In genomic region chr12:116442184-116442583, GRCm38 (mm10) we compare ENCODE assay signal across 22 mouse cellular contexts. TPM values are rescaled to one million over a fixed set of nuclear protein-coding genes. Genes with fewer than 3 reads are reported as not detected.
DNase-seq lines count a peak whose midpoint lies in the region; ATAC-seq lines count a peak whose summit lies in the region.
"Had no signal": no experiment of that assay in that cellular context is flagged by ENCODE, and none has a peak within 500 bp of the region (broad histone marks: within the 10 kb centered on the region; RNA-seq: fewer than 3 reads in every experiment).

No protein-coding gene starts in this region.

- no peak overlapping the region for H3K9ac ChIP-seq in liver, embryonic 13.5 days
- H3K9ac ChIP-seq in forebrain, embryonic 13.5 days, result no peak overlapping the region
- H3K9ac ChIP-seq: forebrain, embryonic 15.5 days; heart, embryonic 12.5 days; hindbrain, embryonic 14.5 days had no signal

- no peak overlapping the region for H3K27ac ChIP-seq in liver, embryonic 13.5 days
- H3K27ac ChIP-seq in macrophage, result peak overlapping the region; percentile 83
- H3K27ac ChIP-seq in forebrain, embryonic 13.5 days, result no peak overlapping the region
- H3K27ac ChIP-seq: embryonic facial prominence, embryonic 10.5 days; forebrain, embryonic 10.5 days; forebrain, embryonic 15.5 days; heart, adult 2 months; hindbrain, embryonic 10.5 days; hindbrain, embryonic 14.5 days had no signal

- peaks cover 94% of the 10 kb centered on the region for H3K36me3 ChIP-seq in liver, embryonic 13.5 days
- H3K36me3 ChIP-seq in macrophage (ENCODE audit: inconsistent target), result peaks cover 21% of the 10 kb centered on the region; the same call in 1 of the 2 replicates
- peaks cover 75% of the 10 kb centered on the region for H3K36me3 ChIP-seq in forebrain, embryonic 13.5 days (ENCODE audit: poor library complexity, severe bottlenecking)

- H3K9me3 ChIP-seq in liver, embryonic 13.5 days (replicated peaks), result no peaks in the 10 kb centered on the region
- no peaks in the 10 kb centered on the region for H3K9me3 ChIP-seq in forebrain, embryonic 13.5 days (replicated peaks)
- H3K9me3 ChIP-seq: embryonic facial prominence, embryonic 10.5 days; forebrain, embryonic 10.5 days; forebrain, embryonic 15.5 days; G1E; heart, embryonic 12.5 days; hindbrain, embryonic 10.5 days had no signal

- peak; percentile 13 for DNase-seq in liver, embryonic 13.5 days
- no peak for DNase-seq in layer of hippocampus, adult 9-11 months
- DNase-seq in thymus, adult 18-20 months, result no peak
- DNase-seq: adrenal gland, postnatal 10 days; cerebellum, adult 18-20 months; cerebellum, adult 9-11 months; cerebellum, postnatal 36 days; gastrocnemius, postnatal 10 days; heart, adult 2 months had no signal

- no peak overlapping the region for H3K4me2 ChIP-seq in liver, embryonic 13.5 days
- H3K4me2 ChIP-seq in forebrain, embryonic 13.5 days, result no peak overlapping the region
- H3K4me2 ChIP-seq: forebrain, embryonic 15.5 days; heart, embryonic 12.5 days; hindbrain, embryonic 14.5 days had no signal

- H3K79me2 ChIP-seq in macrophage (ENCODE audit: inconsistent target), result peaks cover 44% of the 10 kb centered on the region; the same call in 1 of the 2 replicates

- no peaks in the 10 kb centered on the region for H3K27me3 ChIP-seq in liver, embryonic 13.5 days
- H3K27me3 ChIP-seq in forebrain, embryonic 13.5 days, result no peaks in the 10 kb centered on the region
- H3K27me3 ChIP-seq: forebrain, embryonic 15.5 days; heart, embryonic 12.5 days had no signal

- ATAC-seq in common myeloid progenitor, adult 5-6 weeks (replicated peaks; ENCODE audit: low read depth, poor library complexity, severe bottlenecking), result 0 out of 2 replicates have a peak, but pooled peaks have one; percentile 29
- ATAC-seq in liver, embryonic 13.5 days (ENCODE audit: low read depth), result peak; percentile 58
- no peak for ATAC-seq in forebrain, embryonic 13.5 days
- ATAC-seq in granulocyte monocyte progenitor cell, adult 5-6 weeks (replicated peaks; ENCODE audit: poor library complexity, severe bottlenecking), result no peak
- ATAC-seq: forebrain, embryonic 15.5 days had no signal

- 17% methylated on average over 3 of the region's 3 CpGs for WGBS in liver, embryonic 13.5 days (ENCODE audit: insufficient replicate concordance)
- WGBS in macrophage (ENCODE audit: missing documents), result 98% methylated on average over 3 of the region's 3 CpGs
- 95% methylated on average over 3 of the region's 3 CpGs for WGBS in forebrain, embryonic 13.5 days

- peaks cover 16% of the 10 kb centered on the region for H3K4me1 ChIP-seq in liver, embryonic 13.5 days (replicated peaks)
- H3K4me1 ChIP-seq in forebrain, embryonic 13.5 days, result no peaks in the 10 kb centered on the region
- H3K4me1 ChIP-seq: embryonic facial prominence, embryonic 10.5 days; forebrain, embryonic 10.5 days; forebrain, embryonic 15.5 days; hindbrain, embryonic 10.5 days had no signal

- H3K4me3 ChIP-seq in liver, embryonic 13.5 days (replicated peaks), result no peak overlapping the region
- no peak overlapping the region for H3K4me3 ChIP-seq in macrophage (ENCODE audit: inconsistent target)
- H3K4me3 ChIP-seq in forebrain, embryonic 13.5 days, result no peak overlapping the region
- H3K4me3 ChIP-seq: embryonic facial prominence, embryonic 10.5 days; erythroblast, embryonic 14.5 days; forebrain, embryonic 10.5 days; forebrain, embryonic 15.5 days; heart, adult 2 months; heart, embryonic 12.5 days; hindbrain, embryonic 10.5 days had no signal

RNA-seq across cellular contexts. Expression of gene Ncapg2, which starts 37.0 kb away (rescaled TPM):
- 164 and 172 TPM in 2 replicates for total RNA-seq in common myeloid progenitor, adult 5-6 weeks (2017)
- polyA plus RNA-seq in liver, embryonic 13.5 days (2015; fragmentation: Nextera tagmentation; extraction: Ambion mirVana), result 44.1 and 58.2 TPM in 2 replicates
- 100 to 1,000 TPM in 3 of 26 experiments, 10 to 100 TPM in 23; 14.9 to 122 (median 41.2) TPM for total RNA-seq in macrophage (2018; cell fraction: chromatin; rRNA removed)
- total RNA-seq in macrophage (2018; cell fraction: cytosol; rRNA removed), result 10 to 100 TPM in 25 of 26 experiments, 1 to 10 TPM in 1; 8.6 to 93.5 (median 33.9) TPM
- 100 to 1,000 TPM in 3 of 26 experiments, 10 to 100 TPM in 23; 21.0 to 154 (median 50.7) TPM for total RNA-seq in macrophage (2018; cell fraction: nucleus; rRNA removed)
- 30.2 to 112 TPM (median 42.3 TPM) in 3 replicates for polyA plus RNA-seq in macrophage (2018)
- polyA plus RNA-seq in forebrain, embryonic 13.5 days (2015; fragmentation: Nextera tagmentation; extraction: Ambion mirVana), result 30.7 and 39.1 TPM in 2 replicates
- 54.2 and 54.7 TPM in 2 replicates for total RNA-seq in granulocyte monocyte progenitor cell, adult 5-6 weeks (2014; fragmentation: Nextera tagmentation)
- 113 and 123 TPM in 2 replicates for total RNA-seq in granulocyte monocyte progenitor cell, adult 5-6 weeks (2017)

RNA-seq across cellular contexts. Expression of gene Ptprn2, which starts 43.3 kb away (rescaled TPM):
- total RNA-seq in common myeloid progenitor, adult 5-6 weeks (2017), result not detected in 2 replicates
- polyA plus RNA-seq in liver, embryonic 13.5 days (2015; fragmentation: Nextera tagmentation; extraction: Ambion mirVana), result 0.03 and 0.05 TPM in 2 replicates
- under 1 TPM in 5 of 26 experiments, not detected in 21; 0.16 to 0.57 (median 0.41) TPM for total RNA-seq in macrophage (2018; cell fraction: chromatin; rRNA removed)
- total RNA-seq in macrophage (2018; cell fraction: cytosol; rRNA removed), result under 1 TPM in 10 of 26 experiments, not detected in 16; 0.03 to 0.18 (median 0.08) TPM
- total RNA-seq in macrophage (2018; cell fraction: nucleus; rRNA removed), result under 1 TPM in 4 of 26 experiments, not detected in 22; 0.16 to 0.44 (median 0.26) TPM
- 0.06 TPM in 1 of 3 replicates, not detected in the others for polyA plus RNA-seq in macrophage (2018)
- polyA plus RNA-seq in forebrain, embryonic 13.5 days (2015; fragmentation: Nextera tagmentation; extraction: Ambion mirVana), result 6.6 and 9.7 TPM in 2 replicates
- not detected in 2 replicates for total RNA-seq in granulocyte monocyte progenitor cell, adult 5-6 weeks (2014; fragmentation: Nextera tagmentation)
- not detected in 2 replicates for total RNA-seq in granulocyte monocyte progenitor cell, adult 5-6 weeks (2017)
- total RNA-seq: heart, postnatal 25 days had no signal
- polyA plus RNA-seq: G1E had no signal

Comparison
In these comparisons a context has a peak if more than half of its experiments do, and no peak if none do; other contexts are left out.
1. ATAC-seq: peak in common myeloid progenitor, adult 5-6 weeks (single experiment) and liver, embryonic 13.5 days (single experiment); none in forebrain, embryonic 13.5 days (single experiment) and granulocyte monocyte progenitor cell, adult 5-6 weeks (single experiment).